Mouse (Mus musculus) A20 (cell line): Measurements from ENCODE around the gene Fbxo47.
"Not testable (repeated sequence)": the region's sequence is repeated elsewhere in the genome, so short reads cannot be mapped to it uniquely, and the experiment has no call there.

Experiments
- DNase-seq: peaks from one replicate; pipeline ENCODE4 v3.0.0-alpha.2; 2011; ENCODE audit warnings: low read depth, low spot score

Gene Fbxo47

GRCm38 (mm10) chr11:97880362-97880761 is 3.6 kb downstream of the Fbxo47 start:
- DNase-seq: no peak

GRCm38 (mm10) chr11:97877341-97877740 is 6.6 kb downstream of the Fbxo47 start:
- no peak for DNase-seq

GRCm38 (mm10) chr11:97874396-97874795 is 9.6 kb downstream of the Fbxo47 start:
- no peak for DNase-seq

GRCm38 (mm10) chr11:97872378-97872777 is 11.6 kb downstream of the Fbxo47 start:
- DNase-seq: not testable (repeated sequence)

- no peak for DNase-seq
Observed at GRCm38 (mm10) chr11:97867591-97867990, 16.4 kb downstream of the Fbxo47 start.

- no peak for DNase-seq
Observed at GRCm38 (mm10) chr11:97866091-97866888, 17.7 kb downstream of the Fbxo47 start.

- no peak for DNase-seq
Observed at GRCm38 (mm10) chr11:97865421-97865820, 18.5 kb downstream of the Fbxo47 start.

- DNase-seq: no peak
Observed at GRCm38 (mm10) chr11:97862148-97862547, 21.8 kb downstream of the Fbxo47 start.

- DNase-seq: no peak
Observed at GRCm38 (mm10) chr11:97855473-97855872, 28.5 kb downstream of the Fbxo47 start.

- no peak for DNase-seq
Observed at GRCm38 (mm10) chr11:97851601-97852000, 32.4 kb downstream of the Fbxo47 start.

GRCm38 (mm10) chr11:97850367-97850766 is 33.6 kb downstream of the Fbxo47 start:
- DNase-seq: no peak

GRCm38 (mm10) chr11:97842001-97842400 is 42.0 kb downstream of the Fbxo47 start:
- DNase-seq: no peak

- no peak for DNase-seq
Observed at GRCm38 (mm10) chr11:97840991-97841661, 42.8 kb downstream of the Fbxo47 start.

GRCm38 (mm10) chr11:97840539-97840954 is 43.4 kb downstream of the Fbxo47 start, which contains the start of gene B230217C12Rik:
TSS of gene B230217C12Rik (plus strand) at chr11:97840780.
- DNase-seq: no peak

GRCm38 (mm10) chr11:97840135-97840490 is 43.8 kb downstream of the Fbxo47 start:
- DNase-seq: no peak

GRCm38 (mm10) chr11:97839441-97840134 is 44.4 kb downstream of the Fbxo47 start:
- DNase-seq: no peak

- DNase-seq: no peak
Observed at GRCm38 (mm10) chr11:97838779-97839440, 45.0 kb downstream of the Fbxo47 start.

- DNase-seq: no peak
Observed at GRCm38 (mm10) chr11:97837641-97838149, 46.3 kb downstream of the Fbxo47 start.

GRCm38 (mm10) chr11:97837051-97837450 is 46.9 kb downstream of the Fbxo47 start:
- DNase-seq: not testable (repeated sequence)

- no peak for DNase-seq
Observed at GRCm38 (mm10) chr11:97836541-97836940, 47.4 kb downstream of the Fbxo47 start.

- DNase-seq: no peak
Observed at GRCm38 (mm10) chr11:97833352-97833751, 50.6 kb downstream of the Fbxo47 start.

- DNase-seq: no peak
Observed at GRCm38 (mm10) chr11:97832001-97832400, 52.0 kb downstream of the Fbxo47 start.
